Mouse (Mus musculus) kidney, adult 9 months (tissue): ENCODE results near the gene Muc13.

Experiments
- DNase-seq: peaks from one replicate; pipeline ENCODE4 v3.0.0; 2022

The Muc13 gene

DNA sequence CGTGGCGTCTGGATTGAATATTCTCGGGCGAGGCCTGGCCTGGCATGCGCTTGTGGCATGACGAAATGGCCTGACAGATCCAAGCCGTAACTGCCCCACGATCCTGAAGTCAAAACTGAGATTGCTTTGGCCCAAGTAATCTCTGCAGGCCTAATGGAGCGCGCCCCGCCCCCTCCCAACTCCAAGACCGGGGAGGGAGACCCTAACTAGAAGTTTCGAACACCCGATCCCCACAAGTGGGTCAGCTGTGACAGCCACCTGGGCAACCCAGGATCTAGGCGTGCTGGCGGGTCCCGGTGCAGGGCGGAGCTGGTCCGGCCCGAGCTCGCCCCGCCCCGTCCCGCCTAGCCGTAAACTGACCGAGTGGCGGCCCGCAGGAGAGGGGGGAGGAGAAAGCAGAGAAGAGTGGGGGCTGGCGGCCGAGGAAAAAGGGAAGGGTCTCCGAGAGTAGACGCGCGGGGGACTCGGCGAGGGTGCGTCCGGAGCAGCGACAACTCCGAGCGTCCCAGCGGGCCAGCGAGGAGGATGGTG is 35.5 kb downstream of the Muc13 start, which contains the start of gene Itgb5:
Gene Itgb5, plus strand, starts transcription at position 365 of the 531 bp plus-strand sequence.
- DNase-seq = peak; percentile 84

- peak; percentile 53 for DNase-seq
These were observed 36.1 kb downstream of the Muc13 start for GRCm38 (mm10) chr16:33829842-33830511.

DNA sequence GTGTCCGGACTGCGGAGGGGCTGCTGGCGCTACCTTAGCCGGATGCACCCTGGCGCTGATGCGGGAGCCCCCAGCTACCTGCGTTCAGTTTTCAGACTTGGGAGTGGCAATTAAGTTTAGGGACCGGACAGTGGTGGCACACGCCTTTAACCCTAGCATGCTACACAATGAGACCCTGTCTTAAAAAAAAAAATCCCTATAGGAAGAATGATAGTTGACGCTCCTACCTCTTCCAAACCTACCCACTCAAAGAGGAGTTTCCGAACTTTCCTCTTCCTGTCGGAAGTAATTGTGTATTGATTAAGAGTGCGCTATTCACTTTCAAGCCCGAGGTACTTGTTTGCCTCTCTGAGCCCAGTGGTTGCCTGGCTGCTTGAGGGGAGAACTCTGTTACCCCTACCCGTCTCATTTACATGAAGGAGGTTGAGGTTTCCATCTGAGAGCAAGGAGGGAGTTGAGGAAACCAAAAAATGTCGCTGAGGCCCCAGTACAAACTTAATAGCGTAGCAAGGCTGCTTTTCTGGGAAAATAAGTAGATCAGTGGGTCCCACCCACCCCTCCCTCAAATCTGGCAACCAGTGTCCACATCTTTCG is 36.8 kb downstream of the Muc13 start:
- no peak for DNase-seq

DNA sequence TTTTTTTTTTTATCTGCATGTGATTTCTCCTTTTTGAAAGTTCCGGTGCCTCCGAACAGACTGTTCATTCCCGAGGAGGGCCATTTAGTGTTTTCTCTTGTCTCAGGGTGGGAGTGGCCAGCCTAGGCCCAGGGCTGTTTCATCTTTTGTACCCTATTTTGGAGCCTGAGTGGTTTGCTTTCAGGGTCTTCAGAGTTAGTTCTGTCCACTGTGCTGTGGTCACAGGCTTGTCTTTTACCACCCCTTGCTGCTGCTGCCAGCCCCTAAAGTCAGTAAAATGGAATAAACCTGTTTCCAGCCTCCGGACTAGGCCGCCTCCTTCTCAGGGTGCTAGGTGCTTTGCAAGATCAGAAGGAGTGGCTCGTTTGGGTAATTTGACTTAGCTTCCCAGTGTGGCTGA is 38.2 kb downstream of the Muc13 start:
- no peak for DNase-seq

GRCm38 (mm10) chr16:33832728-33833428 is 39.0 kb downstream of the Muc13 start:
- DNase-seq = no peak

GRCm38 (mm10) chr16:33833429-33833753 is 39.6 kb downstream of the Muc13 start:
- no peak for DNase-seq

DNA sequence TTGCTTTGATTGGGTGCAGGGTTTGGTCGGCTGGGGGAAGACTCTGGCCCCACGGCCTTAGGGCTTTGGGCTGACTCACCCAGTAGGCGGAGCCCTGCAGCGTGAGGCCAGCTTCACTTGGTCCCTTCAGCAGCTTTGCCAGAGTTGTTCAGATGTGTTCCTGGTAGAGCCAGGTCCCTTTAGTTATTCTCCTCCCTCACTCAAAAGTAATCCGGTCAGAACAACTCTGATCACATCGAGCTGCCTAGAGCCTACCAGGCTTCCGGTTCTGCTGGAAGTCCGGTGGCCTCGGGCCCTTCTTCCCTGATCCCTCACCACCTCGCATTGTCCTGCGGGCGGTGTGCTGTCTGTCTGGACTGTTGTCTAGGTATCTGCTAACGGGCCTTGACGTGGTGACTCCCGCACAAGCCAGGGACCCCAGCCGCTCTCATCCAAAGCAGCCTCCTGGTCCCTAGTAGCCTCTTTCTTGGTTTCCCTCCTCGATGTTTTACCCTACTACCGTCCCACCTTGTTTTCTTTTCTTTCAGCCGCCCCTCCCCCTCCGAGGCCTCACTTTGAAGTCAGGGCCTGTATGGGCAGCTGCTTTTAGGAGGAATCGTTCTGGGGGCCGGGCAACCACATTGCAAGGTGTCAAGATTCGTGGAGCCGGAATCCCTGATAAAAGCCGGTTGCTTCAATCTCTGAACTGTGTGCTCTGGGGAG is 40.1 kb downstream of the Muc13 start:
- DNase-seq = peak; percentile 67

- peak; percentile 57 for DNase-seq
These were observed 42.8 kb downstream of the Muc13 start for GRCm38 (mm10) chr16:33836676-33837075.

DNA sequence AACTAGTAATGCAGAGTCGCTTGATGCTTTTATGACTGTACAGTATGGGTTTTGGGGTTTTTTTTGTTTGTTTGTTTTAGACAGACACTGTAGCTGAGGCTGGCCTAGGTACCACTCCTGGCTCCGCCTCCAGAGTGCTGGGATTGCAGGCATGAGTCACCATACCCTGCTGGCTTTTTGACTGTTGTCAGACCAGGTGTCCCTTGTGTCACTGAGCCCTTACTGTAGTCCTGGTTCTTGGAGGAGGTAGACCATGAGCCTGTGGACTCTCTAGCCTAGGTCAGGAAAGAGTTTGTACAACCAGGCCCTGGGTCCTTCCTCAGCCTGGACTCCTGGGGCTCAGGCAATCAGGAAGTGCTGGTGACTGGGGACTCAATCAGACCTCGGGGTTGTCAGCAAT is 43.4 kb downstream of the Muc13 start:
- DNase-seq = no peak

DNA sequence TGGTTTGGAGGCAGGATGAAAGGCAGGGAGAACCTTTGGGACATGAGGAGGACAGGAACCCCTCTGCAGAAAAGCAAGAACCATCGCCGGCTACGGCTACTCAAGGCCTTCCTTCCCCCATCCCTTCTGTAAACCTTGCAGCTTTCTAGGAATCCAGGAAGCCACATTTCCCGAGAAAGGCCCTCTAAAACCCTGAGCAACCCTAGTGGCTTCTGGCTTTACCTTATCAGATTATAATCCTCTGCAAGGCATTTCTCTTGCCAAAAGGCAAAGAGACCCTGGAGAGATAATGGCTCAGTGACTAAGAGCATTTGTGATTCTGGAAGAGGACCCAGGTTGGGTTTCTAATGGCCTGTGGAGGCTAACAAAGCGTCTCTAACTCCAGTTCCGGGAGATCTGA is 46.8 kb downstream of the Muc13 start:
- DNase-seq = no peak

DNA sequence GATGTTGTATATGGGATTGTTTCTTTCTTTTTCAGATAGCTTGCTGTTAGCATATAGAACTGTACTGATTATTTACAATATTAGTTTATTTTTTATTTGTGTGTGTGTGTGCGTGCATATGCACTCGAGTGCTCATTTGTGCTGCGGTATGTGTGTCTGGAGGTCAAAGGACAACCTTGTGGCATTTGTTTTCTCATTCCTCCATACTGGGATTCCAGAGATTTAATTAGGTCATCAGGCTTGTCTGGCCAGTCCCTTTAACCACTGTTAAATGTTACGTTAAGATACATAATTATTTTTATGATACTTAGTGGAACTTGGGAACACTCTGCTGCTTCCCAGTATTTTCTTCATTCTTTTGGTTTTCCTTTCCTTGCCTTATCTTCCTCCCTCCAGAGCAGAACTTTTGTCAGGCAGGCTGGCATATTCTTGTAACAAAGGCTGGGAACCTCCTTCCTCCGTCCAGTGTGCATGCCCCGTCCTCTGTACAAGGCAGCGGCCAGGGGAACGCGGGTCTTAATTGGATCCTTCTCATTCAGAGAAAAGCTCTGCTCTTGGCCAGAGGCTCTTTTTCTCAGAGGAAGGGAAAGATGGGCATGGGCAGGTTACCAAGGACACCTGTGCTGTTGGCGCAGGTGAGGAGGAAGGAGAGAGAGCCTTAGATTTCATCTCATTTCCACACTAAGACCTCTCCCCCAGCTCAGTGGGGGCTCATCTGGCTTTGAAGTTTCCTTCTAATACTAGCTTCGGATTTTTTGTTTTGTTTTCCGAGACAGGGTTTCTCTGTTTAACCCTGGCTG is 48.4 kb downstream of the Muc13 start:
- DNase-seq = no peak

- no peak for DNase-seq
These were observed 50.3 kb downstream of the Muc13 start for GRCm38 (mm10) chr16:33844150-33844611.

GRCm38 (mm10) chr16:33844866-33845265 is 51.0 kb downstream of the Muc13 start:
- DNase-seq = no peak

DNA sequence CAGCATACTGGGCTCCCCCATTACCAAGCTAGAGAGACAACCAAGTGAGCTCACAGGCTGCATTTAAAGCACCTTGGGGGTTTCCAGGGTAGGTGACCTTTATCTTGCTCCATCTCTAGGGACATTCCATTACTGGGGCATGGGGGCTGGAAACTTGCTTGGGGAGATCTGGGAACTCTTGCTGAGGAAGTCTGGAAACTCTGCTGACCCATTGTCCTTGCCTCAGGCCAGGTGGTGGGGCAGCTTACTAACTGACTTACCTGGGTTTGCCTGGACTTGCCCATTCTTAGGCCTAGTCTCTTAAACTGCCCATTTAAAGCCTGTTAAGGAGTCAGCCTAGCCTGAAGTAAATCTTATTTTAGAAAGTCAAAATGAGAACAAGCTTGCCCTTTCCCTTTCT is 59.4 kb downstream of the Muc13 start:
- DNase-seq = peak; percentile 56

GRCm38 (mm10) chr16:33858766-33859165 is 64.9 kb downstream of the Muc13 start:
- DNase-seq = no peak

DNA sequence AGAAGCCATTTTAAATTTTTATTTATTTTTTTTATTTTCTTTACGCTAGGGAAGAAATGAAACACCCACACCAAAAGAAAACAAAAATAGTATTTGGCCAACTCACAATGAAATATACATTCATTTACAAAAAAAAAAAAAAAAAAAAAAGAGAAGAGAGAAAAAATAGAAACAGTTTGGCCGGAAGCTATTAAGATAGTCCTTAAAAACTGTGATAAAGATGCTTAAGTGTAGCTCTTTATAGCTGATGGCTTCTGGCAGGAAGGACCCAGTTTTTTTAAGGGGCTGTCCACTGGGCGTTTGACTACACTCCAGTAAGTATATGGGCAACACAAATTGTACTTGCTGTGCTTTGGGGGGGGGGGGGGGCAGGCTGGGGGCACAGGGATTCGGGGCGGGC is 65.5 kb downstream of the Muc13 start:
- DNase-seq = no peak

DNA sequence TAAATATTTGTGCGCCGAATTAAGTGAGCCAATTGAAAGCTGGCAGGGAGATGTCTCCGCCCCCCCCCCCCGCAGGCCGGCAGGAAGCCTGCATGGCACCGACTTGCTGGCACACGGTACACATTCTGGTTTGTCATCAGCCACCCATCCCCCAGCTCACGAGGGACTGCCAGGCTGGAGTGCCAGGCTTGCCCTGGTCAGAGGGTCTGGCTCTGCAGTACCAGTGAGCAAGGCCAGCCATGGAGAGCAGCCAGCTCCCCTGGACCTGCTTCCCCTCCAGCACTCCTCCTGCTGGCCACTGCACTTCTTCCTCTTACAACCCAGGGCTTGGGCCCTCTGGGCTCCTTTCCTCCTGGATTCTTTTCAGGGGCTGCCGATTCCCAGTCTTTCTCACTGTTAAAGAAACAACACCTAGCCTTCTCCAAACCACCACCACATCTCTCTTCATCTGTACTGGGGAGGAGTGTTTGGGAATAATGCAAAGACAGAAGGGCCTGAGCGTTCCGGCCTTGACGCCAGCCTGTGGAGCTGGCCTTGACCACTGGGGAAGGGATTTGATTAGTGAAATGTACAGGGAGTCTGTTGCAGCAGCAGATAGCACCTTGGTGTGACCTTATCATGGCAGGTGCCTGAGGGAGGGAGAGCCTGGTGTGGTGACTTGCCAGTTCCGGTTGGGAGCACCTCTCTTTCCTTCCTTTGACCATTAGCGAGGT is 66.3 kb downstream of the Muc13 start:
- DNase-seq = peak; percentile 94

DNA sequence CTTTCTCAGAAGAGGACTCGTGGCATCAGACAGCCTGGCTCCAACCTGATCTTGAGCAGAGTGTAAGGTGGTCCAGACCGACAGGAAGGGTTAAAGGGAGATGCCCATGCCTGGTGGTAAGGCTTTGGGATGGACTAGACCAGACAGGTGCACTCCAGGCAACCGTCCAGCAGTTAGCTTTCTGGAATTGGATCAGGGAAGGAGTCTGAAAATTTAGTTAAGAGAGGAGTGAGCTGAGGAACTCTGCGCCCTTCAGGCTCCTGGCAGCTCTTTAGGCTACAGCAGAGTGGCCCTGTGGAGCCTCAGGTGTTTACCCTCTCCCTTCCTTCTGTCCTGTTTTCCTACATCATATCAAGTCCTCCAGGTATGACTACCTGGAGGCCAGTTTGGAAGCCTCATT is 68.6 kb downstream of the Muc13 start:
- DNase-seq = no peak

DNA sequence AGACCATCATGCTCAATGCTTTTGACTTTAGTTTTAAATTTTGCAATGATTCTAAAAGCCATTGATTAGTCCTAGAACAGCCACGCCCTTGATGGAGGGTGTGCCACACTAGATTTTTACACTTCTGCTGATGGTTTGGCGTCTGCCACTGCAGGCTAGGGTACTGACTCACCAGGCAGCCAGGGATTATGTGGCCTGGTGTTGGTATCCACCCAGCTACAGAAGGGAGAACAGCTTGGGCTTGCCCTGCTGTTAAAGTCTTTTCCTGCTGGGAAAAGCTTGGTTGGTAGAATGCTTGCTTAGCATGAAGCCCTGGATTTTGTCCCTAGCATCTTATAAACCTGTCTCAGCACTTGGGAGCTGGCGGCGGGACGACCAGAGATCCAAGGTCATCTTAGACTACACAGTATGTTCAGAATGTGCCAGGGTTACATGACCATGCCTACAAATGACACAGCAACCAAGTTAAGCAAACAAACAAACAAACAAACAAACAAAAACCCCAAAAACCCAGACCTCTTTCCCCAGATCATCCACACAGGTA is 69.4 kb downstream of the Muc13 start:
- peak; percentile 74 for DNase-seq
